Mouse (Mus musculus): ENCODE measurements around the gene Capn3. TPM values are rescaled to one million over a fixed set of nuclear protein-coding genes. Genes with fewer than 3 reads are reported as not detected.

Gene Capn3
- polyA plus RNA-seq, 2 experiments = 4.2 to 6.4 TPM

DNA sequence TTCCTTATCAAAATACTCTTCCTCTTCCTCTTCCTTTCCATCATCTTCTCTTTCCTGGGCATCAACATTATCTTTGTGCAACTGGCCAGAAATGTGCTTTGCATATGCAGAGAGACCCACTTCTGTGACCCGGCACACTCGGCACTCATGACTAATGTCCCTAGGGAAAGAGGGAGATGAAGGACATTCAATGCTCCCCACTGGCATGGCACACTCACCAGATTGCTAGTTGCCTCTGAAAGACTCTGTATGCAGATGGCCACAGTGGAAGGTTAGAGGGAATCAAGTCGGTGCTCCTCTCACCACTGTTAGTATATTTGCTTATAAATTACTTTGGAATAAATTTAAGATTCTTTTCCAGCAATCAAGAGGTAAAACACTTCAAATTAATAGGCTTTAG, 83.5 kb downstream of the Capn3 start:
- no peak for TF ChIP-seq POLR2A (IDR thresholded peaks at IDR 0.05; ENCODE audit: borderline replicate concordance, extremely low read depth, insufficient read depth, insufficient read length)
- H3K36me3 ChIP-seq (ENCODE audit: control insufficient read depth, insufficient read depth, low read length) = peaks cover 27% of the 10 kb centered on the region
- H3K9ac ChIP-seq (ENCODE audit: low read depth, low read length, severe bottlenecking) = no peak overlapping the region
- H3K9me3 ChIP-seq (ENCODE audit: control insufficient read depth, low read length) = no peaks in the 10 kb centered on the region
- ATAC-seq (ENCODE audit: low FRiP score, low read depth) (no peak), DNase-seq (ENCODE audit: low spot score) (no peak)
- H3K4me3 ChIP-seq (replicated peaks; ENCODE audit: low read length) = no peak overlapping the region
- H3K4me1 ChIP-seq (ENCODE audit: control insufficient read depth, insufficient read depth, low read length) = no peaks in the 10 kb centered on the region
- no peak overlapping the region for H3K4me2 ChIP-seq (replicated peaks; ENCODE audit: low read depth, low read length, severe bottlenecking)
- H3K27ac ChIP-seq (replicated peaks; ENCODE audit: low read depth, low read length) = no peak overlapping the region
- no peaks in the 10 kb centered on the region for H3K27me3 ChIP-seq (ENCODE audit: control insufficient read depth, insufficient read depth, low read length)
- WGBS = 85% methylated on average over 3 of the region's 3 CpGs

DNA sequence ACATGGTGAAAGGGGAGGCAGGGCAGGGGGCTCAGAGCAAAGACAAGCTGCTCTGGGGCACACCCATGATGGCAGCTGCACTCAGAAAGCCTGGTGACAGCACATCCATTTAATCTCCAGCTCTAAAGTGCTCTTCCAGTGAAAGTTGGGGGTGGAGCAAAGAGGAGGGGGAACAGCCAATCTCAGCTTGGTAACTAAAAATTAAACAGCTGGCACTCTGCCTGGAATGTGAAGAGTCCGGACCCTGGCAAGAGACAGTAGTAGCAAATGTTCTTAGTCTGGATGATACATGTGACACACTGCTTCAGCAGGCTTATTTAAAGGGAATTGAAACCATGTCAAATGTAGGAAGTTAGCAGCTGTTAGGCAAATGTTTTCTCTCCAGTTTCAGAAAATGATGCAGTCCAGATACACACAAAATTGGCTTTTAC, 84.0 kb downstream of the Capn3 start:
- H3K27me3 ChIP-seq (ENCODE audit: control insufficient read depth, insufficient read depth, low read length) = no peaks in the 10 kb centered on the region
- no peaks in the 10 kb centered on the region for H3K4me1 ChIP-seq (ENCODE audit: control insufficient read depth, insufficient read depth, low read length)
- TF ChIP-seq POLR2A (IDR thresholded peaks at IDR 0.05; ENCODE audit: borderline replicate concordance, extremely low read depth, insufficient read depth, insufficient read length) = no peak
- DNase-seq (ENCODE audit: low spot score) (peak; percentile 91), ATAC-seq (ENCODE audit: low FRiP score, low read depth) (peak; percentile 93)
- peaks cover 27% of the 10 kb centered on the region for H3K36me3 ChIP-seq (ENCODE audit: control insufficient read depth, insufficient read depth, low read length)
- H3K4me3 ChIP-seq (replicated peaks; ENCODE audit: low read length) = no peak overlapping the region
- no peak overlapping the region for H3K9ac ChIP-seq (ENCODE audit: low read depth, low read length, severe bottlenecking)
- no peaks in the 10 kb centered on the region for H3K9me3 ChIP-seq (ENCODE audit: control insufficient read depth, low read length)
- WGBS = 25% methylated on average over 1 of the region's 1 CpGs
- no peak overlapping the region for H3K27ac ChIP-seq (replicated peaks; ENCODE audit: low read depth, low read length)
- no peak overlapping the region for H3K4me2 ChIP-seq (replicated peaks; ENCODE audit: low read depth, low read length, severe bottlenecking)

DNA sequence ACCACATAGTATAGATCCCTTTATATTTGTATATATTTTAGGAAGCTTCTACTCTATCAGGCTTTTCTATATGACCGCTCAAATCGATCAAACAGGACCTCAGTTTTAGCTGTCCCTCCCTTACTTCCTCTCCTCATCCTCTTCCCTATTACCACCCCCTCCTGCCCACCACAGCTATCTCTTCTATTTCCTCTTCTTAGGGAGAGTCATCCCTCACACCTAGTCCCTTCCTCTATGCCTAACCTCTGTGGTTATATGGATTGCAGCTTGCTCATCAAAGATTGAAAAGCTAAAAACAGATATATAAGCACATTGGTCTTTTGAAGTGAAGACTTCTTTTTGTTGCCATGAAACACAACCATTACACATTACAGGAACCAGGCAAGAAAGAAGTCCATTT, 88.9 kb downstream of the Capn3 start:
- Histone ChIP-seq H3K4me1 (ENCODE audit: control insufficient read depth, insufficient read depth, low read length) (no peaks in the 10 kb centered on the region), H3K4me3 (replicated peaks; ENCODE audit: low read length) (no peak overlapping the region), H3K36me3 (ENCODE audit: control insufficient read depth, insufficient read depth, low read length) (peaks cover 27% of the 10 kb centered on the region), H3K4me2 (replicated peaks; ENCODE audit: low read depth, low read length, severe bottlenecking) (no peak overlapping the region), H3K9me3 (ENCODE audit: control insufficient read depth, low read length) (no peaks in the 10 kb centered on the region), H3K27me3 (ENCODE audit: control insufficient read depth, insufficient read depth, low read length) (no peaks in the 10 kb centered on the region), H3K27ac (replicated peaks; ENCODE audit: low read depth, low read length) (no peak overlapping the region), H3K9ac (ENCODE audit: low read depth, low read length, severe bottlenecking) (no peak overlapping the region)
- ATAC-seq (ENCODE audit: low FRiP score, low read depth) (no peak), DNase-seq (ENCODE audit: low spot score) (no peak)
- WGBS = 89% methylated on average over 2 of the region's 2 CpGs
- no peak for TF ChIP-seq POLR2A (IDR thresholded peaks at IDR 0.05; ENCODE audit: borderline replicate concordance, extremely low read depth, insufficient read depth, insufficient read length)

Other genes starting within 250 kb of the Capn3 start
- 1.0 and 1.2 TPM in 2 replicates for gene Pla2g4e, start 210.7 kb upstream of the Capn3 start, polyA plus RNA-seq (2012; rRNA removed)
- 0.54 and 2.1 TPM in 2 replicates for gene Pla2g4e, start 210.7 kb upstream of the Capn3 start, polyA plus RNA-seq (2014; fragmentation: Nextera tagmentation; extraction: Ambion mirVana)
- gene Pla2g4d, start 166.8 kb upstream of the Capn3 start, polyA plus RNA-seq (2012; rRNA removed) = 0.05 and 0.08 TPM in 2 replicates
- 0.08 and 0.15 TPM in 2 replicates for gene Pla2g4d, start 166.8 kb upstream of the Capn3 start, polyA plus RNA-seq (2014; fragmentation: Nextera tagmentation; extraction: Ambion mirVana)
- gene Pla2g4f, start 141.9 kb upstream of the Capn3 start, polyA plus RNA-seq (2012; rRNA removed) = 3.0 and 3.6 TPM in 2 replicates
- 2.8 and 5.5 TPM in 2 replicates for gene Pla2g4f, start 141.9 kb upstream of the Capn3 start, polyA plus RNA-seq (2014; fragmentation: Nextera tagmentation; extraction: Ambion mirVana)
- gene Vps39, start 102.9 kb upstream of the Capn3 start, polyA plus RNA-seq (2012; rRNA removed) = 36.1 and 48.1 TPM in 2 replicates
- gene Vps39, start 102.9 kb upstream of the Capn3 start, polyA plus RNA-seq (2014; fragmentation: Nextera tagmentation; extraction: Ambion mirVana) = 26.1 and 29.3 TPM in 2 replicates
- gene Ganc, start 52.1 kb upstream of the Capn3 start, polyA plus RNA-seq (2012; rRNA removed) = 7.8 and 9.4 TPM in 2 replicates
- gene Ganc, start 52.1 kb upstream of the Capn3 start, polyA plus RNA-seq (2014; fragmentation: Nextera tagmentation; extraction: Ambion mirVana) = 6.8 and 8.1 TPM in 2 replicates
- 23.2 and 26.3 TPM in 2 replicates for gene Tmem87a, start 51.9 kb upstream of the Capn3 start, polyA plus RNA-seq (2012; rRNA removed)
- gene Tmem87a, start 51.9 kb upstream of the Capn3 start, polyA plus RNA-seq (2014; fragmentation: Nextera tagmentation; extraction: Ambion mirVana) = 11.3 and 12.6 TPM in 2 replicates
- gene Zfp106, start 107.8 kb downstream of the Capn3 start, polyA plus RNA-seq (2012; rRNA removed) = 58.0 and 61.9 TPM in 2 replicates
- gene Zfp106, start 107.8 kb downstream of the Capn3 start, polyA plus RNA-seq (2014; fragmentation: Nextera tagmentation; extraction: Ambion mirVana) = 60.7 and 61.1 TPM in 2 replicates
- gene Snap23, start 111.7 kb downstream of the Capn3 start, polyA plus RNA-seq (2012; rRNA removed) = 40.6 and 59.1 TPM in 2 replicates
- 51.2 and 51.6 TPM in 2 replicates for gene Snap23, start 111.7 kb downstream of the Capn3 start, polyA plus RNA-seq (2014; fragmentation: Nextera tagmentation; extraction: Ambion mirVana)
- gene Haus2, start 153.4 kb downstream of the Capn3 start, polyA plus RNA-seq (2012; rRNA removed) = 13.2 and 15.0 TPM in 2 replicates
- 20.5 and 21.6 TPM in 2 replicates for gene Haus2, start 153.4 kb downstream of the Capn3 start, polyA plus RNA-seq (2014; fragmentation: Nextera tagmentation; extraction: Ambion mirVana)
- gene Lrrc57, start 153.5 kb downstream of the Capn3 start, polyA plus RNA-seq (2012; rRNA removed) = 18.1 and 18.4 TPM in 2 replicates
- 19.4 and 20.7 TPM in 2 replicates for gene Lrrc57, start 153.5 kb downstream of the Capn3 start, polyA plus RNA-seq (2014; fragmentation: Nextera tagmentation; extraction: Ambion mirVana)
- 25.4 and 28.4 TPM in 2 replicates for gene Stard9, start 173.1 kb downstream of the Capn3 start, polyA plus RNA-seq (2012; rRNA removed)
- 10.7 and 11.4 TPM in 2 replicates for gene Stard9, start 173.1 kb downstream of the Capn3 start, polyA plus RNA-seq (2014; fragmentation: Nextera tagmentation; extraction: Ambion mirVana)

Measured in limb, embryonic 14.5 days (tissue).